Mouse (Mus musculus) heart, embryonic 12.5 days (tissue): ENCODE results near the gene Eftud2. TPM values are rescaled to one million over a fixed set of nuclear protein-coding genes. Genes with fewer than 3 reads are reported as not detected.

Experiments used
- ATAC-seq: fragments of 200-750 bp; cut with Nextera tagmentation; 2 replicates; pipeline ENCODE4 v1.8.0; 2017; ENCODE audit warnings: moderate TSS enrichment, moderate library complexity; ENCODE audit not compliant: insufficient number of reproducible peaks, low FRiP score
- H3K27ac ChIP-seq: fragments of 300-500 bp; sonication (generic); 2 replicates; pipeline ENCODE4 v1.5.1; 2016; ENCODE audit warnings: mild to moderate bottlenecking, moderate library complexity; ENCODE audit not compliant: poor library complexity, severe bottlenecking
- H3K27me3 ChIP-seq: fragments of 300-500 bp; sonication (generic); replicated peaks from 2 replicates; pipeline ENCODE4 v1.6.1; 2016; ENCODE audit warnings: mild to moderate bottlenecking, moderate library complexity
- H3K36me3 ChIP-seq: fragments of 300-500 bp; sonication (generic); 2 replicates; pipeline ENCODE4 v1.6.1; 2016; ENCODE audit warnings: mild to moderate bottlenecking, moderate library complexity
- H3K4me1 ChIP-seq: fragments of 300-500 bp; sonication (generic); replicated peaks from 2 replicates; pipeline ENCODE4 v1.6.1; 2016; ENCODE audit warnings: mild to moderate bottlenecking
- H3K4me2 ChIP-seq: fragments of 300-500 bp; sonication (generic); 2 replicates; pipeline ENCODE4 v1.6.1; 2016; ENCODE audit warnings: mild to moderate bottlenecking, moderate library complexity
- H3K4me3 ChIP-seq: fragments of 300-500 bp; sonication (generic); 2 replicates; pipeline ENCODE4 v1.5.1; 2016; ENCODE audit warnings: mild to moderate bottlenecking
- H3K9ac ChIP-seq: fragments of 300-500 bp; sonication (generic); 2 replicates; pipeline ENCODE4 v1.6.1; 2016; ENCODE audit warnings: mild to moderate bottlenecking, moderate library complexity
- H3K9me3 ChIP-seq: fragments of 300-500 bp; sonication (generic); replicated peaks from 2 replicates; pipeline ENCODE4 v1.6.1; 2016; ENCODE audit warnings: mild to moderate bottlenecking, moderate library complexity
- WGBS: fragments of 180-500 bp; shearing (Covaris S2); methylation state at CpG from one replicate; pipeline ENCODE4 v1.1.7; 2016; 5-methylcytosine and 5-hydroxymethylcytosine counted together
- polyA plus RNA-seq: library from polyadenylated mRNA; unstranded; fragments of >200 nt; fragmentation: Nextera tagmentation; extraction: Ambion mirVana; gene quantifications from 2 replicates; pipeline ENCODE4 v1.2.1, GENCODE M21; 2016

Gene Eftud2
- polyA plus RNA-seq, 1 experiment from 2014 or later, result 145 TPM

DNA sequence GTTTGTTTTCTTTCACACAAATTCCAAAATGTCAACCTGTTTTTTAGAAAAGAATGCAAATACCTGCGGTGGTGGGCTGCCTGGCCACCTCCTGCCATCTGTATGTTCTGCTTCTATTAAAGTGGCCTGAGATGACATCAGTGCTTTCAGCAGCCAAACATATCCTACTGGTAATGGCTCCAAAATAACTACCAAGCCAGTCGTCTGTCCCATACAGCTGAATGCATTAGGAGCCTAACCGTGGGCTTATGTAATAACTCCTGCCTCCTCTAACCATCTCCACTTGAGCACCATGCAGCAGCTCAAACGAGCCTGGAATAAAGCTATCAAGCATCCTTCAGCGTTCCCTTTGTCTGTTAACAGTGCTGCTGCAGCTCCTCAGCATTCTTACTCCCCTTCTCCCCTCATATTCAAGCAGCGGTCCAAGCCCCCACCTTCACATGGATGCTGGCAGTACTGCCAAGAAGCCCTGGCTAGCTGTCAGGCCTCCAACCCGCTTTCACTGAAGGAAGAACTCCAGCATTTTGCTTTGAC lies 5.9 kb downstream of the Eftud2 start:
- no peak overlapping the region for H3K27ac ChIP-seq
- H3K9me3 ChIP-seq, result no peaks in the 10 kb centered on the region
- no peak for ATAC-seq
- H3K4me3 ChIP-seq, result no peak overlapping the region
- peak overlapping the region; percentile 28; the same call in 1 of the 2 replicates for H3K9ac ChIP-seq
- 88% methylated on average over 7 of the region's 7 CpGs for WGBS
- peaks cover 8% of the 10 kb centered on the region for H3K4me1 ChIP-seq
- peaks cover 62% of the 10 kb centered on the region for H3K36me3 ChIP-seq
- H3K27me3 ChIP-seq, result no peaks in the 10 kb centered on the region
- H3K4me2 ChIP-seq, result no peak overlapping the region

DNA sequence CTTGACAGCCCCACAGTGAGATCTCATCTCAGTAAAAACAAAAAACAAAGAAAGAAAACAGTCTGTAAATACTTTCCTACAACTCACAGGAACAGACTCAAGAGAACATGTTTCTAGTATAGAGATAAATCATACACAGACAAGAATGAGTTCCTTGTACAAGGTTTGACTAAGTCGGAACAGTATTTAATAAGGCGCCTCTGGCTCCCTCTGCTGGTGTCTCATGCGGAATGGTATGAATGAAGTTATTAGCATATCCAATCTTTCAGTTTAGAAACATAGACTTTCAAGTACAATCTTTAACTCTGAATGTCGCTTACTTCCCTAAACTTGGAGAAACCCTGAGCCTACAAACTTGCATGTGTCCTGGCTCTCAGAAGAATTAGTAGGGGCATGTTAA lies 16.5 kb downstream of the Eftud2 start:
- peaks cover 91% of the 10 kb centered on the region for H3K36me3 ChIP-seq

DNA sequence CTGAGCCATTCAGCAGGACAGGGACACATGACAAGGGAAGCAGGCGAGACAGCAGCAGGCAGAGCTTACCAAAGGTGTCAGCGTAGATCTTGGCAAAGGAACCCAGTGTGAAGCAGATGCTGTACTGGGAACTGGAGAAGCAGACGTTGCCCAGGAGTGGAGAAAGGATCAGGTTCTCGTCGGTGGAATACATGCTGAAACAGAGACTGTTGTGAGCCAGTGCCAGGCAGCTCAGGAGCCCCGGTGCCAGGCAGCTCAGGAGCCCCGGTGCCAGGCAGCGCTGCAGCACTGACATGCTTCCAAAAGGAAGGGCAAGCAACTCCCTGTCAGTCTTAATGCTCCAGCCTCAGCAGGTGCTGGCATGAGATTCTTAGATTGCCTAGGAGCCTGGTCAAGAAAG lies 20.9 kb downstream of the Eftud2 start:
- Histone ChIP-seq H3K4me1 (no peaks in the 10 kb centered on the region), H3K9me3 (no peaks in the 10 kb centered on the region), H3K36me3 (peaks cover 92% of the 10 kb centered on the region), H3K27me3 (no peaks in the 10 kb centered on the region), H3K4me3 (no peak overlapping the region), H3K9ac (no peak overlapping the region), H3K27ac (no peak overlapping the region), H3K4me2 (no peak overlapping the region)
- 96% methylated on average over 8 of the region's 8 CpGs for WGBS
- no peak for ATAC-seq

More for the DNA sequence above, 16.5 kb downstream of the Eftud2 start:
- H3K4me2 ChIP-seq, result no peak overlapping the region
- H3K9ac ChIP-seq, result no peak overlapping the region
- WGBS, result 40% methylated on average over 4 of the region's 4 CpGs
- no peak overlapping the region for H3K4me3 ChIP-seq
- no peak overlapping the region for H3K27ac ChIP-seq
- no peak for ATAC-seq
- no peaks in the 10 kb centered on the region for H3K27me3 ChIP-seq
- 0 out of 2 replicates have a peak, but pooled peaks cover 3% of the 10 kb centered on the region for H3K4me1 ChIP-seq
- H3K9me3 ChIP-seq, result no peaks in the 10 kb centered on the region

DNA sequence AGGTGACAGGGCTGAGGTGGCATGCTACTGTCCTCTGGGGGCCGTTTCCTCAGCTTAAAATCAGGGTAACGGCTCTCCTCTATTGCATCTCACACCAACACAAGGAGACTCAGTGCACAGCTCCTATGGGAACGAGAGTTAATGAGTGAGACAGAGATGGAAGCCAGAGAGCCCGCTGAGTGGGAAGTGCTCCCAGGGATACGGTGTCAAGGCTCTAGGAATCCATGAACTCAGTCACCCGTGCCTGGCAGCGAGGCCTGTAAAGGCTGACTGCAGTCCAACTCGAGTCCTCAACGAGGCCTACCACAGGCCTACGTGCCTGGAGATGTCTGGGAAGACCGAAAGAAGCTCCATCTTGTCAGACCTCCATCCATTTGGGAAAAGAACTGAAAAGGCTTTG lies 21.8 kb downstream of the Eftud2 start:
- H3K27me3 ChIP-seq, result no peaks in the 10 kb centered on the region
- no peaks in the 10 kb centered on the region for H3K4me1 ChIP-seq
- no peak overlapping the region for H3K4me2 ChIP-seq
- no peaks in the 10 kb centered on the region for H3K9me3 ChIP-seq
- no peak for ATAC-seq
- 89% methylated on average over 11 of the region's 11 CpGs for WGBS
- H3K9ac ChIP-seq, result no peak overlapping the region
- peaks cover 94% of the 10 kb centered on the region for H3K36me3 ChIP-seq
- H3K27ac ChIP-seq, result no peak overlapping the region
- H3K4me3 ChIP-seq, result no peak overlapping the region

DNA sequence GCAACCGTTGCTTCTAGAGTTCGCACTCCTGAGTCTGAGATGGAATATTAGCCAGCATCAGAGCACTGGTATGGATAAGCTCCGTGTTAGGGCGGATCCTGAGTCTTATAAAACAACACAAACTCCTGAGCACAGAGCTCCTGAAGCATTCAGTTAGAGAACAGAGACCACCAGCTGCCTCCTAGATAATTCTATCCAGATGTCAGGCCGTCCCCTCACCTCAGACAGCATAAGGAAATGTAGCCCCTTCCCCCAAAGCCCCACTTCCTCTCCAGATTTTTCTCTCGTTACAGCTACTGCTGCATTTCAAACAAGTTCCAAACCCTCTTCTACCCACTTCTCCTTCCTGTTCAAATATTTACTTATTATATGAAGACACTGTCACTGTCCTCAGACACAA lies 24.8 kb downstream of the Eftud2 start:
- Histone ChIP-seq H3K36me3 (peaks cover 91% of the 10 kb centered on the region), H3K27me3 (no peaks in the 10 kb centered on the region), H3K4me1 (no peaks in the 10 kb centered on the region), H3K4me3 (no peak overlapping the region), H3K27ac (no peak overlapping the region), H3K4me2 (no peak overlapping the region), H3K9me3 (no peaks in the 10 kb centered on the region), H3K9ac (no peak overlapping the region)
- no peak for ATAC-seq
- WGBS, result 80% methylated on average over 6 of the region's 6 CpGs

DNA sequence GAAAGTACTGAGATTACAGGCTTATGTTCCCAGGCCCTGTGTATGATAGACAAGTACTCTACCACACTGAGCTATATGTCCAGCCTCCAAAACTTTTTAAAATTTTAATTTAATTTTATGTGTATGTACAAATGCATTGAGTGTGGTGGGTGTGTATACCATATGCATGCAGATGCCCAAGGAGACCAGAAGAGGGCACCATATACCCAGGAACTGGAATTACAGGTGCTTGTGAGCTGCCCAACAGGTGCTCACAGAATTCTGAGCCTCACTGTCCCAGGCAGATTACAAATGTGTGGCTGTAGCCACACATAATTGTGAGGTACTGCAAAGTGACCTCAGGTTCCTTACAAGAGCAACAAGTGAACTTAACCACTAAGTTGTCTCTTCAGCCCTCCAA lies 27.0 kb downstream of the Eftud2 start:
- Histone ChIP-seq H3K9ac (no peak overlapping the region), H3K27me3 (no peaks in the 10 kb centered on the region), H3K27ac (no peak overlapping the region), H3K9me3 (no peaks in the 10 kb centered on the region), H3K4me1 (no peaks in the 10 kb centered on the region), H3K4me3 (no peak overlapping the region), H3K4me2 (no peak overlapping the region), H3K36me3 (peaks cover 91% of the 10 kb centered on the region)
- no peak for ATAC-seq

DNA sequence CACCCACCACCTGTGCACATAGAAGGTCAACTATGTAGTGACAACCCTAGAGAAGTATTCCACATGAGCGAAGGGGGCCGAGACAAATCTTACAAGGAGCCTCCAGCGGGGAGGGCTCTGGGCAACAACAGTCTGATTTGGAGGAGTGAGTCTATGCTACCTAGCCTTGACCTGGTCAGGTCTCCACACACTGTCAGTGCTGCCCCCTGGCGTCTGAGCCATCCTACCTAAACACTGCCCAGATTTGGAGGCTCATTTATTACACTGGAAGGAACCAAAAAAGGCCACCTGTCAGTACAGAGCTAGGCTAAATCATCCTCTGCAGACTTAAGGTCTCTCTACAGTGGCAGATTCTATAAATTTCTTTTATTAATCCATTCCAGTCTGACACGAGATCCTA lies 28.9 kb downstream of the Eftud2 start:
- Histone ChIP-seq H3K9me3 (no peaks in the 10 kb centered on the region), H3K36me3 (peaks cover 91% of the 10 kb centered on the region), H3K4me3 (no peak overlapping the region), H3K4me2 (no peak overlapping the region), H3K4me1 (no peaks in the 10 kb centered on the region), H3K27me3 (no peaks in the 10 kb centered on the region), H3K27ac (no peak overlapping the region), H3K9ac (no peak overlapping the region)
- 69% methylated on average over 5 of the region's 5 CpGs for WGBS
- ATAC-seq, result 0 out of 2 replicates have a peak, but pooled peaks have one; percentile 39

DNA sequence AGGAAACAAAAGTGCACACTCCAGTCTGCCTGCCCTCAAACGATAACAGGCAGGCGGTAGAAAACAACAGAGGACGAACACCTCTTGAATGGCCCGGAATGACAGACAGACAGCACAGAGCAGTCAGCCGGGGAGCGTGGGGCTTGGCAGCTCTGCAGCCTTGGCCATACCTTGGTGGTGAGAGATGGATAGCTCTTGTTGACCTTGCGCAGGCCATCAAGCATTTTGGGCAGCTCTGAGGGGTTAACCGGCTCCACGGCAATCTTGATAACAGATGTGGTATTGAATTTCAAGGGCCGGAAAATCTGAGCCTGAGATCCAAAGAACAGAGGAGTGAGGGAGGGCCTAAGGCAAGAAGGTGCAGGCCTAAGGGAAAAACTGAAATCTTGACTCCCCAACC lies 34.9 kb downstream of the Eftud2 start:
- 64% methylated on average over 10 of the region's 10 CpGs for WGBS
- no peaks in the 10 kb centered on the region for H3K27me3 ChIP-seq
- no peak overlapping the region for H3K9ac ChIP-seq
- no peak overlapping the region for H3K27ac ChIP-seq
- peaks cover 100% of the 10 kb centered on the region for H3K36me3 ChIP-seq
- ATAC-seq, result no peak
- H3K4me3 ChIP-seq, result no peak overlapping the region
- H3K9me3 ChIP-seq, result no peaks in the 10 kb centered on the region
- H3K4me2 ChIP-seq, result no peak overlapping the region
- H3K4me1 ChIP-seq, result no peaks in the 10 kb centered on the region

DNA sequence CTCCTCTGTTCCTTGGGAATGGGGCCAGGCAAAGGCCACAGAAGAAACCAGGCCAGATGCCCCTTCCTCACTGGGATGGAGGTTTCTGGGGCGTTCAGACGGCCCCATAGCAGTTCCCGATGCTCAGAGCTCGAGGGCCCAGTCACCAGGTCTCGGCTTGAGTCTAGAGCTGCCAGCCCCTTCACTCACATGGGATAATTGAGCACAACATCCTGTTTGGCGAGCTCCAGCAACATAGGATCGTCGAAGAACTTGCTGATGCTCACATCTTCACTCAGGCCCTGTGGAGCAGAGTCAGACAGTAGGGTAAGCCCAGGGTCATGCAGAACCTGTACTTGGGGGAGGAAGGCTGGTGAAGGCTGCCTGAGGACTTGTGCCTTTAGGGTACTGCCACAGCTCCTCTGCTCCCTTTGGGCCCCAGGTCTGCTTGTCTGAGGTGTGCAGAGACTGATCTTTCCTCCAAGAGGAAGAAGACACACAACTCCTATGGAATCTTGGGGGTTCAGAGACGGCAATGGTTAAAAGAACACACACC lies 42.1 kb downstream of the Eftud2 start:
- 88% methylated on average over 9 of the region's 9 CpGs for WGBS
- no peak overlapping the region for H3K27ac ChIP-seq
- H3K4me1 ChIP-seq, result no peaks in the 10 kb centered on the region
- H3K4me2 ChIP-seq, result no peak overlapping the region
- no peaks in the 10 kb centered on the region for H3K9me3 ChIP-seq
- no peak overlapping the region for H3K9ac ChIP-seq
- no peak overlapping the region for H3K4me3 ChIP-seq
- no peaks in the 10 kb centered on the region for H3K27me3 ChIP-seq
- H3K36me3 ChIP-seq, result peaks cover 72% of the 10 kb centered on the region
- no peak for ATAC-seq

DNA sequence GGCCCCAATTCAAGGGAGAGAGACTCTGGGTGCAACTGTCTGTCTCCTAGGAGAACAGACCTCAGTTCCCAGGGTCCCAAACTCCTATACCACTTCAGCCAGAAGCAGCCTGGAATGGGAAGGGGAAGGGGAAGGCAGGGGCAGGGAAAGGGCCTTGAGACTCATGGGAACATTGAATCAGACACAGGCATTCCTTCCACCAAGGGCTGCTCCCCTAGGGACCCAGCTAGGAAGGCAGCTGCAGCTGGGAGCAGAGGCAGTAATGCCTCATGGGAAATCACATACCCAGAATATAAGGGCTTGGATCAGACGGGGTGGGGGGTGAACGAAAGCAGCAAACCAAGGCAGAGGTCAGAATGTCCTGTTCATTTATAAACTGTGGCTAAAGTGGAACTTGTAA lies 42.7 kb downstream of the Eftud2 start:
- H3K9me3 ChIP-seq, result no peaks in the 10 kb centered on the region
- no peak overlapping the region for H3K9ac ChIP-seq
- ATAC-seq, result no peak
- 91% methylated on average over 2 of the region's 2 CpGs for WGBS
- H3K36me3 ChIP-seq, result peaks cover 66% of the 10 kb centered on the region
- H3K27me3 ChIP-seq, result no peaks in the 10 kb centered on the region
- H3K4me3 ChIP-seq, result no peak overlapping the region
- H3K4me2 ChIP-seq, result no peak overlapping the region
- no peak overlapping the region for H3K27ac ChIP-seq
- H3K4me1 ChIP-seq, result no peaks in the 10 kb centered on the region

DNA sequence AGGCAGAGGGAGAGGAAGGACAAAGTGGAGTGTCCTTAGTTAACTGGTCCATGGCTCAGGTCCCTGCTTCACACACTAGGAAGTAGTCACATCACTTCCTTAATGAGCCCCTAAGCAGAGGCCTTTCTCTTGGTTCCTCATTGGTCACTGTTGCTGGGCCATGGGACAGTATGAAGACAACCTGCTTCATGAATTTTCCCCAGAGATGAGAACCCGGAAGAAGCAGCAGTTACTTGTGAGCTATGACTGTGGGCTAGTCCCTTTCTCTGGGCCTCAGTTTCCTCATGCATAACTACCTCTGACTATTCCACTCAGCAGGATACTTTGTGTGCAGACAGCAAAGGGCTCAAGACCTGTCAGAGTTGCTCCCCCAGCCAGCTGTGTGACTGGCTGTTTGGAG lies 43.4 kb downstream of the Eftud2 start:
- Histone ChIP-seq H3K27ac (no peak overlapping the region), H3K4me3 (no peak overlapping the region), H3K9ac (no peak overlapping the region), H3K27me3 (no peaks in the 10 kb centered on the region), H3K4me2 (no peak overlapping the region), H3K36me3 (peaks cover 59% of the 10 kb centered on the region), H3K4me1 (no peaks in the 10 kb centered on the region), H3K9me3 (no peaks in the 10 kb centered on the region)
- 97% methylated on average over 1 of the region's 1 CpGs for WGBS
- ATAC-seq, result no peak

DNA sequence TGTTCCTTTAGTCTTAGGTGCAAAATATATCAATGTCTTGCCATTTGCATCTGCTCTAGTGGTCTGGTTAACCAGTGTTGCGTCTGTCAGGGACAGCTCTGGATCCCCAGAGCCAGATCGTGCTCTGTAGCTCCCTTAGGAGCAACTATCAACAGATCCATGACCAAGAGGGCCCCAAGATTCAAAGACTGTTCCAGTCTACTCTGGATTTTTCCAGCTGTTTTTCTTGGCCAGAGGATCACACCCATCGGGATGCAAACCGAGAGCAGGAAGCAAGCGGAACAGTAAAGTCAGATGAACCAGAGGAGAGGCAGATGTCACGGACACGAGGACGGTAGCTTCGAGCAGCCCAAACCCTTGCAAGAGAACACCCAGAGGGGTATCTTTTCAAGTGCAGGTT lies 44.6 kb downstream of the Eftud2 start:
- no peak overlapping the region for H3K4me3 ChIP-seq
- no peaks in the 10 kb centered on the region for H3K27me3 ChIP-seq
- 79% methylated on average over 9 of the region's 9 CpGs for WGBS
- no peak overlapping the region for H3K9ac ChIP-seq
- no peaks in the 10 kb centered on the region for H3K4me1 ChIP-seq
- no peak overlapping the region for H3K4me2 ChIP-seq
- peaks cover 46% of the 10 kb centered on the region for H3K36me3 ChIP-seq
- no peak overlapping the region for H3K27ac ChIP-seq
- H3K9me3 ChIP-seq, result no peaks in the 10 kb centered on the region
- no peak for ATAC-seq
